20 mouse cellular contexts compared by ENCODE assay signal in genomic region chr4:57011454-57012046, GRCm38 (mm10). TPM values are rescaled to one million over a fixed set of nuclear protein-coding genes. Genes with fewer than 3 reads are reported as not detected.
"Had no signal": no experiment of that assay in that cellular context is flagged by ENCODE, and none has a peak within 500 bp of the region (broad histone marks: within the 10 kb centered on the region; RNA-seq: fewer than 3 reads in every experiment).

No protein-coding gene starts in this region.

- H3K4me3 ChIP-seq: liver, embryonic 13.5 days; megakaryocyte, embryonic 14.5 days; midbrain, embryonic 12.5 days; midbrain, embryonic 15.5 days; neural tube, embryonic 12.5 days; neural tube, embryonic 15.5 days had no signal

- H3K27me3 ChIP-seq: midbrain, embryonic 15.5 days; neural tube, embryonic 12.5 days; neural tube, embryonic 15.5 days had no signal

- ATAC-seq: midbrain, embryonic 15.5 days had no signal

- H3K4me1 ChIP-seq: liver, embryonic 13.5 days; midbrain, embryonic 12.5 days; midbrain, embryonic 15.5 days; neural tube, embryonic 12.5 days; neural tube, embryonic 15.5 days had no signal

- H3K27ac ChIP-seq: liver, embryonic 13.5 days; macrophage; midbrain, embryonic 12.5 days; midbrain, embryonic 15.5 days; neural tube, embryonic 12.5 days; neural tube, embryonic 15.5 days had no signal

- H3K4me2 ChIP-seq: liver, embryonic 13.5 days; midbrain, embryonic 12.5 days; midbrain, embryonic 15.5 days; neural tube, embryonic 12.5 days; neural tube, embryonic 15.5 days had no signal

- H3K36me3 ChIP-seq: liver, embryonic 13.5 days; midbrain, embryonic 12.5 days; midbrain, embryonic 15.5 days; neural tube, embryonic 12.5 days had no signal

- H3K9me3 ChIP-seq: liver, embryonic 13.5 days; midbrain, embryonic 12.5 days; midbrain, embryonic 15.5 days; neural tube, embryonic 12.5 days; neural tube, embryonic 15.5 days had no signal

- H3K9ac ChIP-seq: liver, embryonic 13.5 days; midbrain, embryonic 12.5 days; midbrain, embryonic 15.5 days; neural tube, embryonic 12.5 days; neural tube, embryonic 15.5 days had no signal

- DNase-seq: kidney, adult 18-20 months; kidney, adult 9 months; kidney, postnatal 14 days; kidney, postnatal 4 days; liver, embryonic 13.5 days; lung, adult 2 months; lung, postnatal 14 days; right cerebral cortex, adult 18-20 months; right cerebral cortex, postnatal 14 days; right cerebral cortex, postnatal 4 days; thymus, adult 2 months; thymus, postnatal 14 days; thymus, postnatal 4 days had no signal

RNA-seq across cellular contexts. Expression of gene Frrs1l, which starts 21.4 kb away (rescaled TPM):
- total RNA-seq: liver, adult 2 months had no signal
- polyA plus RNA-seq: liver, adult 2 months; macrophage; thymus, adult 2 months had no signal
